Mouse (Mus musculus) kidney, embryonic 14.5 days (tissue): Measurements from ENCODE around the gene Tm4sf19. TPM values are rescaled to one million over a fixed set of nuclear protein-coding genes. Genes with fewer than 3 reads are reported as not detected.

Experiments
- ATAC-seq: fragments of 200-750 bp; cut with Nextera tagmentation; 2 replicates; pipeline ENCODE4 v1.8.0; 2017; ENCODE audit warnings: moderate number of reproducible peaks, mild to moderate bottlenecking, moderate TSS enrichment, moderate library complexity; ENCODE audit not compliant: low FRiP score, low TSS enrichment
- H3K27ac ChIP-seq: fragments of 300-500 bp; sonication (generic); 2 replicates; pipeline ENCODE4 v1.5.1; 2014; ENCODE audit warnings: low read depth, mild to moderate bottlenecking, low read length, moderate library complexity, mixed read lengths
- H3K27me3 ChIP-seq: fragments of 300-500 bp; sonication (generic); 2 replicates; pipeline ENCODE4 v1.6.1; 2014; ENCODE audit warnings: mild to moderate bottlenecking, low read length; ENCODE audit not compliant: control insufficient read depth, insufficient read depth
- H3K36me3 ChIP-seq: fragments of 300-500 bp; sonication (generic); 2 replicates; pipeline ENCODE4 v1.6.1; 2014; ENCODE audit warnings: low read length, mixed read lengths; ENCODE audit not compliant: control insufficient read depth, insufficient read depth
- H3K4me1 ChIP-seq: fragments of 300-500 bp; sonication (generic); 2 replicates; pipeline ENCODE4 v1.6.1; 2014; ENCODE audit warnings: low read length, mixed read lengths; ENCODE audit not compliant: control insufficient read depth, insufficient read depth
- H3K4me2 ChIP-seq: fragments of 300-500 bp; sonication (generic); replicated peaks from 2 replicates; pipeline ENCODE4 v1.6.1; 2014; ENCODE audit warnings: low read depth, mild to moderate bottlenecking, low read length
- H3K4me3 ChIP-seq: fragments of 300-500 bp; sonication (generic); 2 replicates; pipeline ENCODE4 v1.5.1; 2014; ENCODE audit warnings: mild to moderate bottlenecking, low read length
- H3K9ac ChIP-seq: fragments of 300-500 bp; sonication (generic); 2 replicates; pipeline ENCODE4 v1.6.1; 2014; ENCODE audit warnings: low read depth, mild to moderate bottlenecking, low read length, moderate library complexity
- H3K9me3 ChIP-seq: fragments of 300-500 bp; sonication (generic); 2 replicates; pipeline ENCODE4 v1.6.1; 2016; ENCODE audit warnings: low read length; ENCODE audit not compliant: control insufficient read depth
- WGBS: fragments of 180-500 bp; shearing (Covaris S2); extraction: QIAGEN DNeasy Blood & Tissue Kit; methylation state at CpG from one replicate; pipeline ENCODE4 v1.1.7; 2014; 5-methylcytosine and 5-hydroxymethylcytosine counted together
- polyA plus RNA-seq: library from polyadenylated mRNA; unstranded; fragments of >200 nt; fragmentation: Nextera tagmentation; extraction: Ambion mirVana; gene quantifications from 2 replicates; pipeline ENCODE4 v1.2.1, GENCODE M21; 2014

The Tm4sf19 gene
- not detected in 2 replicates for polyA plus RNA-seq

DNA sequence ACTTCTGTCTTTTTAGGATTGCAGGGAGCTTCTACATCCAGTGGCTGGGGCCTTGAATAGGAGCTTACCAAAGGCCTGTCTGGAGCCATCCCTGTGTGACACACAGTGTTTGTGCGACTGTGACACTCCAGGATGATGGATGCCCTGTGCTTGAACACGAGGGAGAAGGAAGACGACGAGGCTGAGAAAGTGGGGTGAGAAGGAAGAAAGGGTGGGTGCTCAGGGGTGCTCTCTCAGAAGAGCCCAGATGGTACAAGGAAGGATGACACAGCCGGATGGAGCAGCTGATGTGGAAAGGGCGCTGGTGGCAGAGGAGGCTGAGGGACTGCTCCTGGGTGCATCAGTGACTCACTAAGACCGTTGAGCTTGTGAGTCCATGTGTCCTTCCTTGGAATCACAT, at the start of gene Tm4sf19:
Gene Tm4sf19, plus strand, starts transcription at position 240 of the 400 bp plus-strand sequence.
- no peak for ATAC-seq
- Histone ChIP-seq H3K27me3 (no peaks in the 10 kb centered on the region), H3K9ac (no peak within 1 kb of the TSS), H3K4me1 (no peaks in the 10 kb centered on the region), H3K4me3 (no peak within 1 kb of the TSS), H3K27ac (no peak within 1 kb of the TSS), H3K9me3 (no peaks in the 10 kb centered on the region), H3K4me2 (no peak within 1 kb of the TSS), H3K36me3 (no peaks in the 10 kb centered on the region)
- WGBS: 75% methylated on average over 7 of the region's 7 CpGs

DNA sequence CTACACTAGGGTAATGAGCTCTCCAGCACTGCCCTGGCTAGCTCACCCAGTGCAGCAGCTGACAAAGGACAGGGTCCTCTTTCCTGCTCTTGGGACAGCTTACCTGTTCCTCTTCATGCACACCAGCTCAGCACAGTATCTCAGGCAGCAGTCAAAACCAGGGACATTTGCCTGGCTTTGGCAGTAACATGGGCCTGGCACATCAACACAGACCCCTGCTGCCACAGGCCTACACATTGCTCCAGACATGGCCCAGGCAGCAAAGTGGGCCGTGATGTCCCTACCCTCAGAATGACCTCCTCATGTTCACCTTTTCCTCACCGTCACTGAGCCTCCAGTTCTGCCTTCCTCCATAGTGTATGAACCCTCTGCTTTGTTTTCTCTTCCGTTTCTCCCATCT, 49.5 kb upstream of the Tm4sf19 start:
- Histone ChIP-seq H3K27me3 (no peaks in the 10 kb centered on the region), H3K9me3 (no peaks in the 10 kb centered on the region), H3K4me3 (no peak overlapping the region), H3K36me3 (peaks cover 22% of the 10 kb centered on the region), H3K9ac (no peak overlapping the region), H3K4me1 (no peaks in the 10 kb centered on the region), H3K27ac (no peak overlapping the region), H3K4me2 (no peak overlapping the region)
- WGBS: 86% methylated on average over 3 of the region's 3 CpGs
- no peak for ATAC-seq

DNA sequence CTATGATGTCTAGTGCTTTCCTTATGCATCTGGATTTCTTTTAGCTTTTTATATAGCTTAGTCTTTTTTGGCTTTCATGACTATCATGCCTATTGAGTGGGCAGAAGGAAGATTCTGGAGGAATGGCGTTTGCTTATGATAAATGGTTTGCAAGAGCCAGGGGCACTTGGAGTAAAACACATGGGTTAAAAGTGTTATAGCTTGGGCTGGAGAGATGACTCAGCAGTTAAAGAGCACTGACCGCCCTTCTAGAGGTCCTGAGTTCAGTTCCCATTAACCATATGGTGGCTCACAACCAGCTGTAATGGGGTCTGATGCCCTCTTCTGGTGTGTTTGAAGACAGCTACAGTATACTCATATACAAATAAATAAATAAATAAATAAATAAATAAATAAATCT, 36.8 kb upstream of the Tm4sf19 start:
- Histone ChIP-seq H3K4me3 (no peak overlapping the region), H3K4me2 (no peak overlapping the region), H3K9me3 (no peaks in the 10 kb centered on the region), H3K27ac (no peak overlapping the region), H3K9ac (no peak overlapping the region), H3K36me3 (peaks cover 36% of the 10 kb centered on the region), H3K4me1 (no peaks in the 10 kb centered on the region), H3K27me3 (no peaks in the 10 kb centered on the region)
- no peak for ATAC-seq
- WGBS: 89% methylated on average over 2 of the region's 2 CpGs

DNA sequence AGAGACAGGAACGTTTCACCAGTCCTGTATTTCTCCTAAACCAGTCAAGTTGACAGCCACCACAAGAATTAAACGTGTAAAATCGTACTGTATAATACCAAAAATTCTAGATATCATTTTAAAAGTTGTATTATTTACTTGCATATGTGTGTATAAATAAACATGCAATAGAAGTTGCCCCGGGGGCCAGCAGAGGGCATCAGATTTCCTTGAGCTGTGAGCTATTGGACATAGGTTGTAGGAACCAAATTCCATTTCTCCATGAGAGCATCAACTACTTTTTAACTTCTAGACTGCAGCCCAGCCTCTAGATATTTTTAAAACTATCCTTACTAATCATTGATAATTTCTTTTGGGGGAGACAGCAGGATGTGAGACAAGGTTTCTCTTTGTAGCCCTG, 29.0 kb upstream of the Tm4sf19 start:
- 92% methylated on average over 4 of the region's 4 CpGs for WGBS
- H3K4me2 ChIP-seq: no peak overlapping the region
- no peak for ATAC-seq
- no peaks in the 10 kb centered on the region for H3K4me1 ChIP-seq
- no peak overlapping the region for H3K4me3 ChIP-seq
- H3K27me3 ChIP-seq: no peaks in the 10 kb centered on the region
- no peaks in the 10 kb centered on the region for H3K9me3 ChIP-seq
- no peak overlapping the region for H3K9ac ChIP-seq
- H3K36me3 ChIP-seq: peaks cover 64% of the 10 kb centered on the region
- no peak overlapping the region for H3K27ac ChIP-seq

DNA sequence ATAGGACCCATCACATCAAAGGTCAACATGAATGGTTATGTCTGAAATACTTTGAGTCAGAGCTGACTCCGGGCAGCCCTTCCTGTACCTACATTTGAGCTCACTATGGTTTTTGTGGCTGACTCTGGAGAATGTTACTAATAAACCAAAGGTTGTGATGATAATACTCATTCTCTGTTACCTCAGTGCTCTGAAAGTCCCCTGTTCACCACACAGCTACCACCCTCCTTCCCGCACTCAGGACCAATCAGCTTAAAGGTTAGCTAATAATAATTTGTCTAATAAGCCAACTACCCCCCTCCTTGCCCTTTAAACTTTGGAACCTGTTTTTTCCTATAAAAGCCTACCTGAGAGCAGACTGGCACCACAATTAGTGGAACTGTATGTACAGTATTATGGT, 20.7 kb upstream of the Tm4sf19 start:
- H3K4me3 ChIP-seq: no peak overlapping the region
- WGBS: 97% methylated on average over 2 of the region's 2 CpGs
- no peak overlapping the region for H3K9ac ChIP-seq

DNA sequence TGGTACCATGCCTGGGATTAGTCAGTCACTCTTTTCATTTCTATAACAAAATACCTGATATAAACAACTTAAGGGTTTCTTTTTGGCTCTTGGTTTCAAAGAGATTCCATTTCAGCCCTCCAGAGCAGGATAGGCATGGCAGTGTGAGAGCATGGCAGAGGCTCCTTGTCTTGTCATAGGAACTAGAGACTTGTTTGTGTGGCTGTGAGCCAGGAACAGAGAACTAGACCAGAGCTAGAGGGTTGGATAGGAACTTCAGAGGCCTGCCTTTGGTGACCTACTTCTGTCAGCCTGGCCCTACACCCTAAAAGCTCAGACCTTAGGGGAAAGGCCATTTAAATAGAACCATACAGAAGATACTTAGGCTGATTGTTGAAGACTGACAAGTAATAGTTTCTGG, 17.4 kb upstream of the Tm4sf19 start:
- H3K27me3 ChIP-seq: no peaks in the 10 kb centered on the region
- no peak for ATAC-seq
- no peaks in the 10 kb centered on the region for H3K4me1 ChIP-seq
- H3K27ac ChIP-seq: no peak overlapping the region
- no peak overlapping the region for H3K4me2 ChIP-seq
- H3K9me3 ChIP-seq: no peaks in the 10 kb centered on the region
- no peak overlapping the region for H3K9ac ChIP-seq
- H3K4me3 ChIP-seq: no peak overlapping the region
- H3K36me3 ChIP-seq: peaks cover 86% of the 10 kb centered on the region

More for the DNA sequence above, 20.7 kb upstream of the Tm4sf19 start:
- no peak for ATAC-seq
- H3K27me3 ChIP-seq: no peaks in the 10 kb centered on the region
- H3K36me3 ChIP-seq: peaks cover 87% of the 10 kb centered on the region
- no peaks in the 10 kb centered on the region for H3K4me1 ChIP-seq
- H3K9me3 ChIP-seq: no peaks in the 10 kb centered on the region
- H3K27ac ChIP-seq: no peak overlapping the region
- no peak overlapping the region for H3K4me2 ChIP-seq

DNA sequence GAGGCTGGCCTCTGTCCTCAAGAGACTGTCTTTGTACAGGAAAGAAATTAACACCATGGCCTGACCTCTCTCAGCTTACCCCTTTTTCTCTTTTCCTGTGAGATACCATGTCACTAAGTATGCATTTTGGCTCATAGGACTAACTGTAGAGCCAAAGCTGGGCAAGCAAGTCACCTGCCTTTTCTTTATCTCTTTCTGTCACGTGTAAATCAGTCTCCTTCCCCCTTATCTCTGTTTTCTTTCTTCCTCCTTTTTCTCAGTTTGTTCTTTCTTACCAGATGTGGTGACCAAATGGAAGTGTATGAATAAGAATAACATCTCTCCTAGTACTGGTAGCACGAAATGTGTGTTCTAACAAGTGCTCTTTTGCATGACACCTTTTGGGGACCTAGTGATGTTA, 15.4 kb upstream of the Tm4sf19 start:
- H3K4me2 ChIP-seq: no peak overlapping the region
- ATAC-seq: no peak
- H3K4me3 ChIP-seq: no peak overlapping the region
- peaks cover 69% of the 10 kb centered on the region for H3K36me3 ChIP-seq
- no peaks in the 10 kb centered on the region for H3K9me3 ChIP-seq
- no peak overlapping the region for H3K27ac ChIP-seq
- H3K27me3 ChIP-seq: no peaks in the 10 kb centered on the region
- H3K4me1 ChIP-seq: no peaks in the 10 kb centered on the region
- no peak overlapping the region for H3K9ac ChIP-seq
- WGBS: 84% methylated on average over 2 of the region's 2 CpGs

DNA sequence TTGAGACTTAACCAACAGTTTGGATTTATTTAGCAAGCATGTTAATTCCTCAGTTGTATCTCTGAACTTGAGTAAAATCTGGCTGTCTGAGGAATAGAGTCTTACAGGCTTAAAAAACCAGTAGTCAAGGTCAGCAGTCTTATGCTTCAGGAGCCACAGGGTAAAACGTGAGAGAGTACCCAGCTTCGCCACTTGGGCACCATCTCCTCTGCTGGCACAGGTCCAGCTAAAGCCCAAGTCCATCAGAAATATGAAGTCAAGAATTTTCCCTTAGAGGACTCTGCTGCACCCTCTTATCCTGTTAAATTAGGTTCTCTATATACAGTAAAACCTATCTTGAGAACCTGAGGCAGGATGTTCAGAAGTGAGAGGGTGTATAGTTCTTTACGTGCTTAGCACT, 13.5 kb upstream of the Tm4sf19 start:
- H3K27me3 ChIP-seq: no peaks in the 10 kb centered on the region
- ATAC-seq: no peak
- no peak overlapping the region for H3K4me2 ChIP-seq
- no peak overlapping the region for H3K27ac ChIP-seq
- H3K4me3 ChIP-seq: no peak overlapping the region
- 86% methylated on average over 3 of the region's 3 CpGs for WGBS
- no peaks in the 10 kb centered on the region for H3K4me1 ChIP-seq
- no peaks in the 10 kb centered on the region for H3K9me3 ChIP-seq
- H3K36me3 ChIP-seq: peaks cover 66% of the 10 kb centered on the region
- no peak overlapping the region for H3K9ac ChIP-seq

DNA sequence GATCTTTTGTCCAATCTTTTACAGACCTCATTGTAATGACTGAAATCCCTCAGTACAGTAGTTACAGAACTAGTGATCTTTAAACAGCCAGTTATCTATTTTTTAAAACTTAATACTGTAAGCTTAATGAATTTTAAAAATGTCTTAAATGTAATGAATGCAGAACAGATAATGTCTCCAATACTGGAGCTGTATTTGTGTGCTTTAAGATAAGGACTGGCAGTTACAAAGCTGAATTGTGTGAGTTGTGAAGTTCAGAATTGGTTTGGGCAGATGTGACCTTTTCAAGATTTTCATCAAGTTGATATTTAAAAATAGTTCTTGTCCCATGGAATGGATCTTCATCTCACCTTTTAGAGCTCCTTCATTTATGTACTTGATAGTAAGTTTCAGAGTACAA, 11.3 kb upstream of the Tm4sf19 start:
- Histone ChIP-seq H3K4me3 (no peak overlapping the region), H3K36me3 (peaks cover 50% of the 10 kb centered on the region), H3K9me3 (no peaks in the 10 kb centered on the region)

DNA sequence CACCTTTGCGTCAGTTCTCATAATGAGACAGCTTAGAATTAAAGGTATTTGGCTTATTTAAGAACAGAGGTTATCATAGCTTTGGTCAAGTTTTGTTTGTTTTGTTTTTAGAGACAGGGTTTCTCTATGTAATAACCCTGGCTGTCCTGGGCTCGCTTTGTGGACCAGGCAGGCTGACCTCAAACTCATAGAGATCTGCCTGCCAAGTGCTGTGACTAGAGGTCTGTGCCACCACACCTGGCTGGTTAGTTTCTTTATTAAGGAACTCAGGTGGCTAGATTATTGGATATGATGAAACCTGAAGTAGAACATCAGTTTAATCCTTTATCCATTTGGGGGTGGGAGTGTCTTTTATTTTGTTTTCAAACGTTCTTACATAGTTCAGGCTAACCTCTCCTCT, 10.5 kb upstream of the Tm4sf19 start:
- ATAC-seq: no peak
- Histone ChIP-seq H3K27me3 (no peaks in the 10 kb centered on the region), H3K4me3 (no peak overlapping the region), H3K9ac (no peak overlapping the region), H3K4me2 (no peak overlapping the region), H3K9me3 (no peaks in the 10 kb centered on the region), H3K36me3 (peaks cover 45% of the 10 kb centered on the region), H3K4me1 (no peaks in the 10 kb centered on the region), H3K27ac (no peak overlapping the region)
- WGBS: 76% methylated on average over 3 of the region's 3 CpGs

More for the DNA sequence above, 11.3 kb upstream of the Tm4sf19 start:
- Histone ChIP-seq H3K4me2 (no peak overlapping the region), H3K4me1 (no peaks in the 10 kb centered on the region), H3K9ac (no peak overlapping the region), H3K27ac (no peak overlapping the region), H3K27me3 (no peaks in the 10 kb centered on the region)
- ATAC-seq: no peak
